Mouse (Mus musculus) liver, embryonic 12.5 days (tissue): ENCODE measurements around the gene Slc44a4. TPM values are rescaled to one million over a fixed set of nuclear protein-coding genes. Genes with fewer than 3 reads are reported as not detected.
"Not testable (repeated sequence)": the region's sequence is repeated elsewhere in the genome, so short reads cannot be mapped to it uniquely, and the experiment has no call there.

ENCODE experiments used
- ATAC-seq: fragments of 200-750 bp; cut with Nextera tagmentation; 2 replicates; pipeline ENCODE4 v1.8.0; 2017; ENCODE audit warnings: moderate number of reproducible peaks, mild to moderate bottlenecking, moderate library complexity
- H3K27ac ChIP-seq: fragments of 300-500 bp; sonication (generic); 2 replicates; pipeline ENCODE4 v1.5.1; 2016; ENCODE audit warnings: mild to moderate bottlenecking
- H3K27me3 ChIP-seq: fragments of 300-500 bp; sonication (generic); replicated peaks from 2 replicates; pipeline ENCODE4 v1.6.1; 2016; ENCODE audit warnings: mild to moderate bottlenecking, moderate library complexity
- H3K36me3 ChIP-seq: fragments of 300-500 bp; sonication (generic); 2 replicates; pipeline ENCODE4 v1.6.1; 2016; ENCODE audit warnings: mild to moderate bottlenecking, moderate library complexity
- H3K4me1 ChIP-seq: fragments of 300-500 bp; sonication (generic); 2 replicates; pipeline ENCODE4 v1.6.1; 2016
- H3K4me2 ChIP-seq: fragments of 300-500 bp; sonication (generic); 2 replicates; pipeline ENCODE4 v1.6.1; 2016; ENCODE audit warnings: mild to moderate bottlenecking, moderate library complexity
- H3K4me3 ChIP-seq: fragments of 300-500 bp; sonication (generic); 2 replicates; pipeline ENCODE4 v1.5.1; 2016; ENCODE audit warnings: mild to moderate bottlenecking, moderate library complexity
- H3K9ac ChIP-seq: fragments of 300-500 bp; sonication (generic); 2 replicates; pipeline ENCODE4 v1.6.1; 2016; ENCODE audit warnings: mild to moderate bottlenecking, moderate library complexity
- H3K9me3 ChIP-seq: fragments of 300-500 bp; sonication (generic); replicated peaks from 2 replicates; pipeline ENCODE4 v1.6.1; 2016; ENCODE audit warnings: mild to moderate bottlenecking, moderate library complexity
- WGBS: fragments of 180-500 bp; shearing (Covaris S2); methylation state at CpG from one replicate; pipeline ENCODE4 v1.1.7; 2016; ENCODE audit not compliant: insufficient replicate concordance; 5-methylcytosine and 5-hydroxymethylcytosine counted together
- polyA plus RNA-seq: library from polyadenylated mRNA; unstranded; fragments of >200 nt; fragmentation: Nextera tagmentation; extraction: Ambion mirVana; gene quantifications from 2 replicates; pipeline ENCODE4 v1.2.1, GENCODE M21; 2016

The Slc44a4 gene
- polyA plus RNA-seq, 1 experiment from 2014 or later, result 0.75 TPM

DNA sequence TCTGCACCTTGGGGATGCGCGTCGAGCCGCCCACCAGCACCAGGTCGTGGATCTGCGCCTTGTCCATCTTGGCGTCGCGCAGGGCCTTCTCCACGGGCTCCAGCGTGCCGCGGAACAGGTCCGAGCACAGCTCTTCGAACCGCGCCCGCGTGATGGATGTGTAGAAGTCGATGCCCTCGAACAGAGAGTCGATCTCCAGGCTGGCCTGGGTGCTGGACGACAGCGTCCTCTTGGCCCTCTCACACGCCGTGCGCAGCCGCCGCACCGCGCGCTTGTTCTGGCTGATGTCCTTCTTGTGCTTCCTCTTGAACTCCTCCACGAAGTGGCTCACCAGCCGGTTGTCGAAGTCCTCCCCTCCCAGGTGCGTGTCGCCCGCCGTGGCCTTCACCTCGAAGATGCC, 43.7 kb downstream of the Slc44a4 start:
- H3K9me3 ChIP-seq, H3K4me3 ChIP-seq, H3K36me3 ChIP-seq, H3K4me2 ChIP-seq, H3K9ac ChIP-seq, ATAC-seq, H3K27ac ChIP-seq: not testable (repeated sequence)
- 22% methylated on average over 28 of the region's 40 CpGs for WGBS
- Histone ChIP-seq H3K27me3 (peaks cover 67% of the 10 kb centered on the region), H3K4me1 (peaks cover 19% of the 10 kb centered on the region)

GRCm38 (mm10) chr17:34958734-34959129, 44.5 kb downstream of the Slc44a4 start:
- not testable (repeated sequence) for H3K9me3 ChIP-seq, H3K9ac ChIP-seq, H3K27ac ChIP-seq, H3K36me3 ChIP-seq
- Histone ChIP-seq H3K4me2 (peak overlapping the region; percentile 87), H3K4me1 (peaks cover 12% of the 10 kb centered on the region), H3K27me3 (peaks cover 75% of the 10 kb centered on the region), H3K4me3 (peak overlapping the region; percentile 63)
- peak; percentile 36; the same call in 1 of the 2 replicates for ATAC-seq
- WGBS, result 1% methylated on average over 31 of the region's 47 CpGs

- Histone ChIP-seq H3K4me1 (peaks cover 12% of the 10 kb centered on the region), H3K4me2 (peak within 1 kb of the TSS; percentile 87), H3K4me3 (peak within 1 kb of the TSS; percentile 63), H3K27me3 (peaks cover 76% of the 10 kb centered on the region), H3K9ac (peak within 1 kb of the TSS; percentile 75), H3K27ac (peak within 1 kb of the TSS; percentile 85)
- WGBS, result under 1% methylated on average over 32 of the region's 32 CpGs
- not testable (repeated sequence) for H3K9me3 ChIP-seq, H3K36me3 ChIP-seq
- ATAC-seq, result peak; percentile 90
Measured at GRCm38 (mm10) chr17:34959130-34959778, 45.0 kb downstream of the Slc44a4 start, which contains the start of gene Hspa1b. Gene Hspa1b, minus strand, starts transcription at chr17:34959238.

- Histone ChIP-seq H3K4me2 (peak overlapping the region; percentile 87), H3K9ac (peak overlapping the region; percentile 75), H3K27ac (peak overlapping the region; percentile 85), H3K4me3 (peak overlapping the region; percentile 63), H3K36me3 (no peaks in the 10 kb centered on the region), H3K9me3 (no peaks in the 10 kb centered on the region), H3K4me1 (peaks cover 12% of the 10 kb centered on the region), H3K27me3 (peaks cover 77% of the 10 kb centered on the region)
- peak; percentile 53 for ATAC-seq
- WGBS, result 5% methylated on average over 12 of the region's 12 CpGs
Measured at GRCm38 (mm10) chr17:34959881-34960515, 45.7 kb downstream of the Slc44a4 start.

GRCm38 (mm10) chr17:34960702-34961493, 46.6 kb downstream of the Slc44a4 start:
- no peak overlapping the region for H3K27ac ChIP-seq
- no peak for ATAC-seq
- no peak overlapping the region for H3K4me3 ChIP-seq
- no peak overlapping the region for H3K4me2 ChIP-seq
- H3K9ac ChIP-seq, result no peak overlapping the region
- H3K4me1 ChIP-seq, result peaks cover 12% of the 10 kb centered on the region
- no peaks in the 10 kb centered on the region for H3K36me3 ChIP-seq
- H3K27me3 ChIP-seq, result peaks cover 77% of the 10 kb centered on the region
- H3K9me3 ChIP-seq, result no peaks in the 10 kb centered on the region

DNA sequence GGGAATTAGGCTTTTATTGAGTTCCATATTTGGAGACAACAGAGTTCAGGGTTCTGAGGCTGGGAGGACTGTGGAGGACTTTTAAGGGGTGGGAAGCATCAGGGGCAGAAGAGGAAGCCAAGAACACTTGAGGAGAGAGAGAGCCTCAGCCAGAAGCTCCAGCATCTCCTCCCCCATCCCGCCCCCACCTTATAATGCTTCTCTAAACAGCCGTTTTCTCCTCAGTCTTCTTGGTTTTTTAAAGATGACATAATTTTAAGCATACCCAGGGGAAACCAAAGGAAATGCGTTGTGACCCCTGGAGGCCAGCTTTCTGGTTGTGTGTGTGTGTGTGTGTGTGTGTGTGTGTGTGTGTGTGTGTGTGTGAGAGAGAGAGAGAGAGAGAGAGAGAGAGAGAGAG, 47.9 kb downstream of the Slc44a4 start:
- H3K27me3 ChIP-seq, result peaks cover 80% of the 10 kb centered on the region
- H3K9ac ChIP-seq, result no peak overlapping the region
- ATAC-seq, result no peak
- no peaks in the 10 kb centered on the region for H3K9me3 ChIP-seq
- no peaks in the 10 kb centered on the region for H3K36me3 ChIP-seq
- no peak overlapping the region for H3K27ac ChIP-seq
- 27% methylated on average over 3 of the region's 3 CpGs for WGBS
- no peak overlapping the region for H3K4me3 ChIP-seq
- peaks cover 12% of the 10 kb centered on the region for H3K4me1 ChIP-seq
- no peak overlapping the region for H3K4me2 ChIP-seq

GRCm38 (mm10) chr17:34962841-34963240, 48.6 kb downstream of the Slc44a4 start:
- Histone ChIP-seq H3K4me3 (no peak overlapping the region), H3K9me3 (no peaks in the 10 kb centered on the region), H3K36me3 (no peaks in the 10 kb centered on the region), H3K27me3 (peaks cover 82% of the 10 kb centered on the region), H3K4me1 (peaks cover 12% of the 10 kb centered on the region), H3K27ac (no peak overlapping the region), H3K9ac (no peak overlapping the region), H3K4me2 (no peak overlapping the region)
- no peak for ATAC-seq
- WGBS, result 48% methylated on average over 1 of the region's 1 CpGs

DNA sequence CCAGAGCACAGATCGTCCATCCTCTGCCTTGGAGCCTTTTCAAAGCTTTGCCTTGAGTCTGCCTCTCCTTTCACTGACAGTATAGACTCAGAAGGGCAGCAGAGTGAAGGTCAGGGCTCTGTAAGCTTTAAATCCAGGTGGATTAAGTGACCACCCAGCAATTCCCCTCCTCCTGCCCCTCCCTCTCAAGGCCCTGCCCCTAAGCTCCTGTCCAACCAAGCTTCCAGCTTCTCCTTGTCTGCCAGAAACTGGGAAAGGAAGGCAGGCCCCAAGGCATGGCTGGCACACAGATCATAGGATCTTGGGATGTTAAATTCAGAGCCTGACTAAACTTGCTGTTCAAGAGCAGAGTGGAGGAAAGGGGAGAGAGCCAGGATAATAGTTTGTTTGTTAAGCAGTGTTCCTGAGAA, 50.4 kb downstream of the Slc44a4 start:
- no peak for ATAC-seq
- Histone ChIP-seq H3K4me2 (no peak overlapping the region), H3K9me3 (no peaks in the 10 kb centered on the region), H3K27me3 (peaks cover 92% of the 10 kb centered on the region), H3K4me3 (no peak overlapping the region), H3K36me3 (no peaks in the 10 kb centered on the region), H3K27ac (no peak overlapping the region), H3K4me1 (peaks cover 8% of the 10 kb centered on the region), H3K9ac (no peak overlapping the region)
- WGBS, result 35% methylated on average over 1 of the region's 1 CpGs

DNA sequence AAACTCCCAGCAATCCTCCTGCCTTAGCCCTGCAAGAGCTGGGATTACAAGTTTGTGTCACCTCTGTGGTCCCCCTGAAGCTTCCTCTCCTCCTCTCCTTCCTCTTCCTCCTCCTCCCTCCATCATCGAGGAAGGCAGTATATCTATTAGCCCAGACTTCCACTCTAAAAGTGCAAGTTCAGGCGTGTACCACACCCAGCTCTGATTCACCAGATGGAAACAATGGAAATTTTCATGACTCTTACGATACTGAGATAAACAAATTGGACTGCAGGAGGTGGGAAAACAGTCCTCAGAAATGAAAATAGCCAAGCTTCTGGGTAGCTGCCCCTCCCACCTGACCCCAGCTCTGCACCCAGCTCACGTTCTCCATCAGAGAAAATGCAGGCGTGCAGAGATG, 51.4 kb downstream of the Slc44a4 start:
- no peak overlapping the region for H3K4me2 ChIP-seq
- ATAC-seq, result no peak
- H3K27ac ChIP-seq, result no peak overlapping the region
- H3K9ac ChIP-seq, result no peak overlapping the region; the same call in 1 of the 2 replicates
- no peaks in the 10 kb centered on the region for H3K9me3 ChIP-seq
- WGBS, result 33% methylated on average over 5 of the region's 5 CpGs
- H3K4me1 ChIP-seq, result no peaks in the 10 kb centered on the region
- H3K4me3 ChIP-seq, result no peak overlapping the region
- H3K36me3 ChIP-seq, result no peaks in the 10 kb centered on the region
- H3K27me3 ChIP-seq, result peaks cover 94% of the 10 kb centered on the region

DNA sequence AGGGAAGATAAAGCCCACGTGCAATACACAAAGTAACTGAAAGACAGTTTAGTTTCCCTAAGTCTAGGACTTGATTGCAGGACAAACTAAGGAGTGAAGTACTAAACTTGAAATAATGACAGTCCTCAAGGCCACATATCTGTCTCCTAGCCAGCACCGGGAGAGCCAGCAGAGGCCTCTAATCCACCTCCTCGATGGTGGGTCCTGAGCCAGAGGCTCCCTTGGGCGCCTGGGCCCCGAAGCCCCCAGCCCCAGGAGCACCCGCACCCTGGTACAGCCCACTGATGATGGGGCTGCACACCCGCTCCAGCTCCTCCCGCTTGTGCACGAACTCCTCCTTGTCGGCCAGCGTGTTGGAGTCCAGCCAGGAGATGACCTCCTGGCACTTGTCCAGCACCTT, 55.6 kb downstream of the Slc44a4 start, which contains the start of gene Gm20481:
Gene Gm20481 (plus strand): TSS at position 91 of the 400 bp plus-strand sequence.
- not testable (repeated sequence) for H3K9me3 ChIP-seq, H3K36me3 ChIP-seq, H3K27ac ChIP-seq, H3K4me1 ChIP-seq, H3K4me3 ChIP-seq, H3K4me2 ChIP-seq, H3K9ac ChIP-seq, ATAC-seq
- peaks cover 89% of the 10 kb centered on the region for H3K27me3 ChIP-seq
- WGBS, result 49% methylated on average over 7 of the region's 11 CpGs

DNA sequence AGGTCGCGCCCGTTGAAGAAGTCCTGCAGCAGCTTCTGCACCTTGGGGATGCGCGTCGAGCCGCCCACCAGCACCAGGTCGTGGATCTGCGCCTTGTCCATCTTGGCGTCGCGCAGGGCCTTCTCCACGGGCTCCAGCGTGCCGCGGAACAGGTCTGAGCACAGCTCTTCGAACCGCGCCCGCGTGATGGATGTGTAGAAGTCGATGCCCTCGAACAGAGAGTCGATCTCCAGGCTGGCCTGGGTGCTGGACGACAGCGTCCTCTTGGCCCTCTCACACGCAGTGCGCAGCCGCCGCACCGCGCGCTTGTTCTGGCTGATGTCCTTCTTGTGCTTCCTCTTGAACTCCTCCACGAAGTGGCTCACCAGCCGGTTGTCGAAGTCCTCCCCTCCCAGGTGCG, 56.6 kb downstream of the Slc44a4 start:
- H3K4me3 ChIP-seq, H3K9ac ChIP-seq, H3K4me2 ChIP-seq, H3K27ac ChIP-seq, H3K4me1 ChIP-seq, H3K36me3 ChIP-seq, H3K9me3 ChIP-seq, ATAC-seq: not testable (repeated sequence)
- peaks cover 79% of the 10 kb centered on the region for H3K27me3 ChIP-seq
- 26% methylated on average over 17 of the region's 37 CpGs for WGBS

- peak; percentile 39 for ATAC-seq
- peak overlapping the region; percentile 69 for H3K4me2 ChIP-seq
- H3K4me1 ChIP-seq, H3K27ac ChIP-seq, H3K9me3 ChIP-seq, H3K36me3 ChIP-seq, H3K9ac ChIP-seq: not testable (repeated sequence)
- H3K27me3 ChIP-seq, result peaks cover 71% of the 10 kb centered on the region
- WGBS, result 4% methylated on average over 30 of the region's 43 CpGs
- H3K4me3 ChIP-seq, result peak overlapping the region; percentile 44
Measured at GRCm38 (mm10) chr17:34971694-34972068, 57.4 kb downstream of the Slc44a4 start.
